Mouse (Mus musculus) embryonic fibroblast, embryonic 13.5 days (primary cell): ENCODE measurements around the gene Abl1.

ENCODE experiments used
- CTCF ChIP-seq: IDR thresholded peaks from 2 replicates; pipeline ENCODE4 v1.5.1; 2011; ENCODE audit warnings: mild to moderate bottlenecking, control low read depth, low read length, moderate library complexity, borderline replicate concordance; ENCODE audit not compliant: insufficient read depth
- POLR2A ChIP-seq: IDR thresholded peaks from 2 replicates; pipeline ENCODE4 v1.6.1; 2011; ENCODE audit warnings: low read depth, mild to moderate bottlenecking, control low read depth, low read length, moderate library complexity

GRCm38 (mm10) chr2:31836985-31837384 lies 148.8 kb downstream of the Abl1 start:
- TF ChIP-seq CTCF = no peak
- TF ChIP-seq POLR2A = no peak
